Mouse (Mus musculus) CH12.LX (cell line): ENCODE measurements at regions not wholly inside any gene's neighbourhood (a gene's known extent, or its start where the extent isn't known, plus 50 kb on each side); places are given as distances from the start of the nearest gene placed in this dataset.

Experiments
- CHD1 ChIP-seq: IDR thresholded peaks from 2 replicates; pipeline ENCODE4 v1.6.1; 2012; ENCODE audit warnings: low read depth, low read length, improper control_type of control experiment, inconsistent platforms
- CTCF ChIP-seq, 2 experiments: IDR thresholded peaks in 1 of 2; conservative IDR thresholded peaks in 1 of 2; 2 replicates each; pipeline ENCODE4 v1.5.1; 2011 to 2012; ENCODE audit warnings: low read depth in 2 of 2, low read length in 2 of 2, improper control_type of control experiment in 1 of 2, inconsistent platforms in 1 of 2, mild to moderate bottlenecking in 1 of 2, moderate library complexity in 1 of 2
- HCFC1 ChIP-seq: IDR thresholded peaks from 2 replicates; pipeline ENCODE4 v1.6.1; 2012; ENCODE audit warnings: low read depth, mild to moderate bottlenecking, inconsistent platforms, low read length, improper control_type of control experiment
- MAZ ChIP-seq: IDR thresholded peaks from 2 replicates; pipeline ENCODE4 v1.6.1; 2012; ENCODE audit warnings: low read depth, mild to moderate bottlenecking, inconsistent platforms, low read length, improper control_type of control experiment, moderate library complexity
- NELFE ChIP-seq: IDR thresholded peaks from 2 replicates; pipeline ENCODE4 v1.6.1; 2011; ENCODE audit warnings: low read depth, low read length, improper control_type of control experiment
- POLR2A ChIP-seq: IDR thresholded peaks from 2 replicates; pipeline ENCODE4 v1.6.1; 2011; ENCODE audit warnings: low read depth, mild to moderate bottlenecking, improper control_type of control experiment, low read length
- USF2 ChIP-seq: conservative IDR thresholded peaks from 2 replicates; pipeline ENCODE4 v1.6.1; 2011; ENCODE audit warnings: low read depth, low read length, improper control_type of control experiment
- ZC3H11A ChIP-seq: IDR thresholded peaks from 2 replicates; pipeline ENCODE4 v1.6.1; 2012; ENCODE audit warnings: low read depth, mild to moderate bottlenecking, inconsistent platforms, low read length, improper control_type of control experiment

DNA sequence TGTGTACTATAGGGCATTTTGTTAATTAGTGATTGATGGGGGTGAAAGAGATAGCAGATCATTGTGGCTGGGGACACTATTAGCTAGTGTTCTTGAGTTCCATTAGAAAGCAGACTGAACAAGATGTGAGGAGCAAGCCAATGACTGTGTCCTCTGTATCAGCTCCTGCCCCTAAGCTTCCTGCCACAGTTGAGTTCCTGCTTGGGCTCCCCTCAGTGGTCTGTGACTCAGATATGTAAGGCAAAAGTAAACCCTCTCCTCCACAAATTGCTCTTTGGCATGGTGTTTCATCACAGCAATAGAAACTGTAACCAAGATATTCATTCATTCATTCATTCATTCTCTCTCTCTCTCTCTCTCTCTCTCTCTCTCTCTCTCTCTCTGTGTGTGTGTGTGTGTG lies 169.7 kb upstream of the Rasa1 start:
- no peak for TF ChIP-seq POLR2A
- no peak for TF ChIP-seq CTCF (conservative IDR thresholded peaks at IDR 0.05 in 1 of 2, IDR thresholded peaks at IDR 0.05 in 1 of 2; ENCODE audit: low read depth in 2 of 2, low read length in 2 of 2)
- no peak for TF ChIP-seq CHD1
- TF ChIP-seq NELFE: no peak
- no peak for TF ChIP-seq MAZ
- TF ChIP-seq ZC3H11A: no peak
- TF ChIP-seq USF2: no peak
- no peak for TF ChIP-seq HCFC1
